Mouse (Mus musculus): ENCODE data around the gene 1110004F10Rik. TPM values are rescaled to one million over a fixed set of nuclear protein-coding genes. Genes with fewer than 3 reads are reported as not detected.

1110004F10Rik gene
- total and polyA plus RNA-seq, 3 experiments = 120 to 262 (median 196) TPM

GRCm38 (mm10) chr7:116103091-116103490 is 63.9 kb downstream of the 1110004F10Rik start:
- no peaks in the 10 kb centered on the region for H3K9me3 ChIP-seq (replicated peaks; ENCODE audit: low read length)
- dilution Hi-C loops (cut with MboI; ENCODE audit: extremely low pct_ligation_motif_present, extremely low pct_unique_long_range_greater_than_20kb, low sequenced_read_pairs) (no loop called here), in situ Hi-C loops (cut with MboI; ENCODE audit: low pct_ligation_motif_present, low pct_unique_long_range_greater_than_20kb, low sequenced_read_pairs) (no loop called here)
- TF ChIP-seq MAFK (IDR thresholded peaks at IDR 0.05; ENCODE audit: insufficient replicate concordance, low read length) = no peak
- TF ChIP-seq ELF1 (IDR thresholded peaks at IDR 0.05; ENCODE audit: low read depth, low read length) = no peak
- TF ChIP-seq NRF1 (IDR thresholded peaks at IDR 0.05; ENCODE audit: low read depth, low read length) = no peak
- no peak for TF ChIP-seq POLR2AphosphoS2 (IDR thresholded peaks at IDR 0.05; ENCODE audit: low read depth, low read length)
- TF ChIP-seq MXI1 (IDR thresholded peaks at IDR 0.05; ENCODE audit: low read depth, low read length) = no peak
- no peak for TF ChIP-seq BHLHE40 (IDR thresholded peaks at IDR 0.05; ENCODE audit: low read depth, low read length)
- no peak for TF ChIP-seq UBTF (IDR thresholded peaks at IDR 0.05; ENCODE audit: low read depth, low read length)
- no peak for TF ChIP-seq GABPA (IDR thresholded peaks at IDR 0.05; ENCODE audit: insufficient replicate concordance, low read depth, low read length)
- no peak for TF ChIP-seq USF1 (IDR thresholded peaks at IDR 0.05; ENCODE audit: low read depth, low read length)
- TF ChIP-seq NELFE (IDR thresholded peaks at IDR 0.05; ENCODE audit: low read depth, low read length) = no peak
- H3K79me2 ChIP-seq (replicated peaks; ENCODE audit: control insufficient read depth, extremely low read depth, insufficient read depth, poor library complexity, severe bottlenecking) = peaks cover 3% of the 10 kb centered on the region; the same call in 1 of the 2 replicates
- no peak overlapping the region for H3K27ac ChIP-seq (ENCODE audit: insufficient read depth, low read depth)
- peaks cover 31 to 67% of the 10 kb centered on the region in 2 experiments for H3K36me3 ChIP-seq (replicated peaks in 1 of 2; ENCODE audit: control insufficient read depth in 1 of 2, insufficient read depth in 1 of 2, low read length in 1 of 2)
- no peak overlapping the region for H3K4me2 ChIP-seq (ENCODE audit: insufficient read depth, low read depth, poor library complexity, severe bottlenecking)
- H3K9ac ChIP-seq (ENCODE audit: insufficient read depth, low read depth) = no peak overlapping the region
- H3K4me1 ChIP-seq (ENCODE audit: control insufficient read depth in 1 of 2, insufficient read depth in 2 of 2) = peaks cover 0 to 6% of the 10 kb centered on the region in 2 experiments; a peak in 1 of 4 replicates
- no peak for DNase-seq (ENCODE audit: extremely low read depth)
- H3K4me3 ChIP-seq (replicated peaks in 1 of 3; ENCODE audit: low read depth in 2 of 3, low read length in 2 of 3, poor library complexity in 1 of 3) = no peak overlapping the region
- no peaks in the 10 kb centered on the region for H3K27me3 ChIP-seq (replicated peaks)

GRCm38 (mm10) chr7:116110661-116111060 is 71.5 kb downstream of the 1110004F10Rik start:
- in situ Hi-C loops (cut with MboI; ENCODE audit: low pct_ligation_motif_present, low pct_unique_long_range_greater_than_20kb, low sequenced_read_pairs) = no loop called here
- Histone ChIP-seq H3K27me3 (replicated peaks) (no peaks in the 10 kb centered on the region), H3K79me2 (replicated peaks; ENCODE audit: control insufficient read depth, extremely low read depth, insufficient read depth, poor library complexity, severe bottlenecking) (no peaks in the 10 kb centered on the region), H3K9me3 (replicated peaks; ENCODE audit: low read length) (no peaks in the 10 kb centered on the region), H3K27ac (ENCODE audit: insufficient read depth, low read depth) (no peak overlapping the region), H3K4me1 (ENCODE audit: control insufficient read depth in 1 of 2, insufficient read depth in 2 of 2) (peaks cover 3 to 13% of the 10 kb centered on the region in 2 experiments; a peak in 2 of 4 replicates), H3K9ac (ENCODE audit: insufficient read depth, low read depth) (no peak overlapping the region), H3K36me3 (replicated peaks in 1 of 2; ENCODE audit: control insufficient read depth in 1 of 2, insufficient read depth in 1 of 2, low read length in 1 of 2) (peaks cover 2 to 12% of the 10 kb centered on the region in 2 experiments), H3K4me3 (replicated peaks in 1 of 3; ENCODE audit: low read depth in 2 of 3, low read length in 2 of 3, poor library complexity in 1 of 3) (no peak overlapping the region), H3K4me2 (ENCODE audit: insufficient read depth, low read depth, poor library complexity, severe bottlenecking) (no peak overlapping the region)
- dilution Hi-C loops (cut with MboI; ENCODE audit: extremely low pct_ligation_motif_present, extremely low pct_unique_long_range_greater_than_20kb, low sequenced_read_pairs) = no loop called here
- TF ChIP-seq ZKSCAN1 (IDR thresholded peaks at IDR 0.05; ENCODE audit: borderline replicate concordance, low read depth, low read length) (no peak), MAZ (IDR thresholded peaks at IDR 0.05; ENCODE audit: low read depth, low read length) (no peak), USF1 (IDR thresholded peaks at IDR 0.05; ENCODE audit: low read depth, low read length) (no peak), RAD21 (IDR thresholded peaks at IDR 0.05; ENCODE audit: low read depth, low read length) (no peak), NRF1 (IDR thresholded peaks at IDR 0.05; ENCODE audit: low read depth, low read length) (no peak), GABPA (IDR thresholded peaks at IDR 0.05; ENCODE audit: insufficient replicate concordance, low read depth, low read length) (no peak), MEF2A (IDR thresholded peaks at IDR 0.05; ENCODE audit: borderline replicate concordance, low read depth, low read length) (no peak), MYC (IDR thresholded peaks at IDR 0.05; ENCODE audit: low read depth, low read length) (no peak)
- DNase-seq (ENCODE audit: extremely low read depth) = no peak
